Mouse (Mus musculus): ENCODE measurements at regions not wholly inside any gene's neighbourhood (a gene's known extent, or its start where the extent isn't known, plus 50 kb on each side); places are given as distances from the start of the nearest gene placed in this dataset.
A peak's percentile ranks its signal among the peaks of the same experiment; 100 is the strongest.

DNA sequence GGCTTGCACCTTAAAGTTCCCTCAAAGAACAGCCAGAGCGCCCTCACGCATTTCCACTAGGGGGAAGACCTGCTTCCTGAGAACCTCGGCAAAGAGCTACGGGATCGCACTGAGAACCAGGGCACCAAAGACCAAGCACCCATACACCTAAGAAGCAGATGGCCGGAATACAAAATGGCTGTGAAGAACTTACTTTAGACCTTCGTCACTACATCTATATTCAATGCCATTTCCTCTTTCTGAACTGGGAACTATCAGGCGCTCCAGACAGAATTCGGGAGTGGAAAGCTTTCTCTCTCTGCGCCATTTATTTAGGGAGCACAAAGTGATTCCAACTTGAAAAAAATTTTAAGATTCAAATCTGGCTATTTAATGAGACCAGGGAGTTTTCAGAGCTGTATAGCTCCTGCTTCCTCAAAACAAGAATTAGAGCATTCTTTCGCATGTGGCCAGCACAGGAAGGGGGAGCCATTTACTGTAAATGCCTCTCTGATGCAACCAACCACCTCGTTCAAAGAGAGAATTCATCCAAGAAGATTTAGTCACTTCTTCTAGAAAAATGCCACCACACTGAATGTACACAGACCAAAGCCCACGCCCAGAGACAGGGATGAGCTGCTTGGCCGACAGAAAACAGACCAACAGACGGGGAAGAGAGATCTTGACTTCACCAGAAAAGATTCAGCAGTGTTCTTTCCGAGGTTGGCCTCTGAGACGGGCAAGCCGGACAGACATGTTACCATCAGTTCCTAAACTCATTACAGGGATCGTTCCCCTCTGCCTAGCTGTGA lies 166.6 kb upstream of the Klf14 start:
- Histone ChIP-seq H3K27ac (ENCODE audit: low read length) (peak overlapping the region; percentile 10; the same call in 1 of the 2 replicates), H3K36me3 (ENCODE audit: control insufficient read depth, insufficient read depth) (no peaks in the 10 kb centered on the region), H3K4me3 (ENCODE audit: low read length) (peak overlapping the region; percentile 26), H3K4me1 (ENCODE audit: control insufficient read depth, insufficient read depth, low read length) (peaks cover 7% of the 10 kb centered on the region), H3K9ac (ENCODE audit: low read length) (peak overlapping the region; percentile 2; the same call in 1 of the 2 replicates), H3K4me2 (ENCODE audit: low read depth, low read length) (peak overlapping the region; percentile 43), H3K27me3 (ENCODE audit: control insufficient read depth, insufficient read depth, low read length) (no peaks in the 10 kb centered on the region), H3K9me3 (replicated peaks; ENCODE audit: control insufficient read depth, low read length) (no peaks in the 10 kb centered on the region)
- no peak for ATAC-seq (replicated peaks; ENCODE audit: extremely low read depth, insufficient read depth, low FRiP score)
- WGBS = 64% methylated on average over 19 of the region's 19 CpGs

GRCm38 (mm10) chr6:31126131-31126871 lies 167.4 kb upstream of the Klf14 start:
- no peaks in the 10 kb centered on the region for H3K9me3 ChIP-seq (replicated peaks; ENCODE audit: control insufficient read depth, low read length)
- no peaks in the 10 kb centered on the region for H3K36me3 ChIP-seq (ENCODE audit: control insufficient read depth, insufficient read depth)
- H3K4me3 ChIP-seq (ENCODE audit: low read length) = peak overlapping the region; percentile 26
- H3K27ac ChIP-seq (ENCODE audit: low read length) = peak overlapping the region; percentile 25; the same call in 1 of the 2 replicates
- no peaks in the 10 kb centered on the region for H3K27me3 ChIP-seq (ENCODE audit: control insufficient read depth, insufficient read depth, low read length)
- peak overlapping the region; percentile 43 for H3K4me2 ChIP-seq (ENCODE audit: low read depth, low read length)
- WGBS = 67% methylated on average over 15 of the region's 15 CpGs
- ATAC-seq (replicated peaks; ENCODE audit: extremely low read depth, insufficient read depth, low FRiP score) = peak; percentile 52; the same call in 1 of the 2 replicates
- peaks cover 6% of the 10 kb centered on the region for H3K4me1 ChIP-seq (ENCODE audit: control insufficient read depth, insufficient read depth, low read length)
- H3K9ac ChIP-seq (ENCODE audit: low read length) = peak overlapping the region; percentile 2; the same call in 1 of the 2 replicates

DNA sequence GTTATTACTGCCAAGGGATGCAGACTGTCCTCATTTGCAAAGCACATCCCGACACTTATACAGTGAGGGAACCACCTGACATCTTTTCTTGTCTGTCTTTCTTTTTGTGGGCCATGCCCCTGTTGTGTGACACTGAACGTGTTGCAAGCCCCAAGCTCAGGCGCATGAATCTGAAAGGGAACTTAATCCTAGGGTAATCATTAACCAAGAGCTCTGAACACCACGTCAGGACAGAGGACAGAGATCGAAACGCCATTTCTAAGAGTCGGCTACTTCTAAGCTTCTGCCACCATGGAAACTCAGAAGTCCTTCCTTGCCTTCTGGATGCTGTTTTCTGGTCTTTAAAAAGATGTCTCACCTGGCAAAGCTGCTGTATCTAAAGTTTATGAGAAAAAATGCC lies 170.3 kb upstream of the Klf14 start:
- ATAC-seq (replicated peaks; ENCODE audit: extremely low read depth, insufficient read depth, low FRiP score) = no peak
- Histone ChIP-seq H3K9me3 (replicated peaks; ENCODE audit: control insufficient read depth, low read length) (0 out of 2 replicates have a peak, but pooled peaks cover 4% of the 10 kb centered on the region), H3K27ac (ENCODE audit: low read length) (no peak overlapping the region), H3K4me1 (ENCODE audit: control insufficient read depth, insufficient read depth, low read length) (peaks cover 4% of the 10 kb centered on the region; the same call in 1 of the 2 replicates), H3K9ac (ENCODE audit: low read length) (no peak overlapping the region), H3K4me3 (ENCODE audit: low read length) (no peak overlapping the region), H3K36me3 (ENCODE audit: control insufficient read depth, insufficient read depth) (no peaks in the 10 kb centered on the region), H3K4me2 (ENCODE audit: low read depth, low read length) (no peak overlapping the region), H3K27me3 (ENCODE audit: control insufficient read depth, insufficient read depth, low read length) (no peaks in the 10 kb centered on the region)
- WGBS = 78% methylated on average over 7 of the region's 7 CpGs

DNA sequence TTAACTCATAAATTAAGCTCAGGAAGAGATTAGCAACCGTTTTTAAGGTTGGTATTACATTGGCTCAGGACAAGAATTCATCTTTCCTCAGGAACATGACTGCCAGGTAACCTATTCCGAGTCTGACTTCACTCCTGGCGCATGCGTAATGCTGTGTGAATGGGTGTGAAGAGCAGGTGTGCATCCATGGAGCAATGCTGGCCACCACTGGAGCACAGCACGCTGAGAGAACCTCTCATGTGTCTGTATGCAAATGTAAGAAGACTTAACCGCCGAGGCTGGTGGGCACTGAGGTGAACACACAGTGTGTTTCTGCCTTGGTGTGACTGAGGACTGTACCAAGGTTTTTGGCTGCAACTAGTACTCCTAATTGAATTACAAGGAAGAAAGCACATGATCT lies 171.1 kb upstream of the Klf14 start:
- 78% methylated on average over 7 of the region's 7 CpGs for WGBS
- Histone ChIP-seq H3K27me3 (ENCODE audit: control insufficient read depth, insufficient read depth, low read length) (no peaks in the 10 kb centered on the region), H3K27ac (ENCODE audit: low read length) (no peak overlapping the region), H3K36me3 (ENCODE audit: control insufficient read depth, insufficient read depth) (no peaks in the 10 kb centered on the region), H3K9ac (ENCODE audit: low read length) (no peak overlapping the region), H3K4me1 (ENCODE audit: control insufficient read depth, insufficient read depth, low read length) (peaks cover 5% of the 10 kb centered on the region), H3K9me3 (replicated peaks; ENCODE audit: control insufficient read depth, low read length) (0 out of 2 replicates have a peak, but pooled peaks cover 4% of the 10 kb centered on the region), H3K4me3 (ENCODE audit: low read length) (no peak overlapping the region), H3K4me2 (ENCODE audit: low read depth, low read length) (no peak overlapping the region)
- no peak for ATAC-seq (replicated peaks; ENCODE audit: extremely low read depth, insufficient read depth, low FRiP score)

DNA sequence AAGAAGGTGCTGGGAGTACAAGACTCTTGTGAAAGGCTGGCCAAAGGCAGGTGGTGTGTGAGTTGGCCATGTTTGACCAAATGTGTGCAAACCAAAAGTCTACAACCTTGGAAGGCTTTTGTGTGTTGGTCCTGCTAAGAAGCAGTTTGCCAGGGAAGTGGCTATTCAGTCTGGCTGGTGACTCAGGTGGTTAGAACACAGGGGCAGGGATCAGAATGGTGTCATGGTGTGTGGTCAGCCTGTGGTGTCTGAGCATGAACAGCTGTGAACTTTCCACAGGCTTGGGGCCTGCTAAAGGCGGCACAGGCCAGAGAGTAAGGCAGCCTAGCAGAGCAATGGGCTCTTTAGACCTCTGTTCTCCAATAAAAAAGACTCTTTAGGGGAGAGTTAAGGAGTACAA lies 171.6 kb upstream of the Klf14 start:
- Histone ChIP-seq H3K4me2 (ENCODE audit: low read depth, low read length) (no peak overlapping the region), H3K4me3 (ENCODE audit: low read length) (no peak overlapping the region), H3K9ac (ENCODE audit: low read length) (no peak overlapping the region), H3K9me3 (replicated peaks; ENCODE audit: control insufficient read depth, low read length) (0 out of 2 replicates have a peak, but pooled peaks cover 4% of the 10 kb centered on the region), H3K36me3 (ENCODE audit: control insufficient read depth, insufficient read depth) (no peaks in the 10 kb centered on the region), H3K4me1 (ENCODE audit: control insufficient read depth, insufficient read depth, low read length) (peaks cover 5% of the 10 kb centered on the region), H3K27ac (ENCODE audit: low read length) (no peak overlapping the region), H3K27me3 (ENCODE audit: control insufficient read depth, insufficient read depth, low read length) (no peaks in the 10 kb centered on the region)
- no peak for ATAC-seq (replicated peaks; ENCODE audit: extremely low read depth, insufficient read depth, low FRiP score)
- 88% methylated on average over 1 of the region's 1 CpGs for WGBS

DNA sequence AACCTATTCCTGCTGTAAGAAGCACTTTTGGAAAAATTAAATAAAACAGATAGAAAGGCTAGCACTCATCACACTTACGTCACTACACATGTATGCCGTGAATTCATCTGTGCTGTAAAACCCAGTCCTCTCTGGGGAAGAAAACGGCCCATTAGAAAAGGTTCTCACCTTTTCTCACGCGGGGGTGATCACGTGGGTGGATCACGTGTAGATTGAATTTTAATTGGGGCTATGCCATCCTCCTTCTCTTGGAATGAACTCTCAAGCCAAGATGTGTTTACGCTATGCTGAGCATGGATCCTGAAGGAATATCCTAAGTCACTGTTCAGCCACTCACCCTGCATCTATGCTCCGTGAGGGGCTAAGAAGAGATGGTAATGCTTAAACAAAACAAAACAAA lies 172.8 kb upstream of the Klf14 start:
- no peak overlapping the region for H3K4me2 ChIP-seq (ENCODE audit: low read depth, low read length)
- H3K36me3 ChIP-seq (ENCODE audit: control insufficient read depth, insufficient read depth) = no peaks in the 10 kb centered on the region
- H3K4me3 ChIP-seq (ENCODE audit: low read length) = no peak overlapping the region
- peaks cover 5% of the 10 kb centered on the region for H3K4me1 ChIP-seq (ENCODE audit: control insufficient read depth, insufficient read depth, low read length)
- H3K9ac ChIP-seq (ENCODE audit: low read length) = no peak overlapping the region
- H3K9me3 ChIP-seq (replicated peaks; ENCODE audit: control insufficient read depth, low read length) = 0 out of 2 replicates have a peak, but pooled peaks cover 4% of the 10 kb centered on the region
- ATAC-seq (replicated peaks; ENCODE audit: extremely low read depth, insufficient read depth, low FRiP score) = no peak
- WGBS = 83% methylated on average over 9 of the region's 9 CpGs
- no peaks in the 10 kb centered on the region for H3K27me3 ChIP-seq (ENCODE audit: control insufficient read depth, insufficient read depth, low read length)
- H3K27ac ChIP-seq (ENCODE audit: low read length) = no peak overlapping the region

DNA sequence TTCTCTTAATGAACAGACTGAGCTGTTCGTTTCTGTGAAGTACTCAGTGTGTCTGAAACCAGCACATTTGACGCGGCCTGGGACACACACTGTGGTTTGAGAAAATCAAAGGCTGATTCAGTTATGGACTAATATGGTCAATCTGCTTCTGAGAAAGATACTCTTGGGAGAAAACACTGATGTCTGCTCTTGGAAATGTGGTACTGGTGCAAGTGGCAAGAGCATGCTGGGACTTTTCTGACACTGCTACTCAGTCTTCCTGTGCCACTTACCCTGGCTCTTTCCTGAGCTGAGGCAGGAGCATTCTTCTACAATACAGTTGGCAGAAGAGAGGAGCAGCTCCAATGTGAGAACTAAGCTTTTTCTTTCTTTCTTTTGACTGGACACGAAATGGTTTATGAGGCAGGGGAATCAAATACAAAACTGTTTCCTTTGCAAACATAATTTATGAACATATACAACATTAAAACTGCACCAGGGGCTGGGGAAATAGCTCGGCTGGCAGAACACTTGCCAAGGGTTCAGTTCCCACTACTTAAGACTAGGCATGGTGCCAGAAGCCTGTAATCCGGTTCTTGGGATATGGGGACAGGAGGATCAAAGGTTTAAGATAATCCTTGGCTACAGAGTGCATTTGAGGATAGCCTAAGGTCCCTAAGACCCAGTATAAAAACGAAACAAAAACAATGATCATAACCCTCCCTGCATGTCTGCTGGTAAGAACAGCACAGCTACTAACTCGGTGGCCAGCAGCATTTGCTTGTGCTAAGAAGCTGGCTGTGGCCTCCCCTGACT lies 173.7 kb upstream of the Klf14 start:
- Histone ChIP-seq H3K27ac (ENCODE audit: low read length) (no peak overlapping the region), H3K4me3 (ENCODE audit: low read length) (no peak overlapping the region), H3K36me3 (ENCODE audit: control insufficient read depth, insufficient read depth) (no peaks in the 10 kb centered on the region), H3K9ac (ENCODE audit: low read length) (no peak overlapping the region), H3K27me3 (ENCODE audit: control insufficient read depth, insufficient read depth, low read length) (no peaks in the 10 kb centered on the region), H3K4me2 (ENCODE audit: low read depth, low read length) (no peak overlapping the region), H3K4me1 (ENCODE audit: control insufficient read depth, insufficient read depth, low read length) (peaks cover 5% of the 10 kb centered on the region), H3K9me3 (replicated peaks; ENCODE audit: control insufficient read depth, low read length) (0 out of 2 replicates have a peak, but pooled peaks cover 4% of the 10 kb centered on the region)
- no peak for ATAC-seq (replicated peaks; ENCODE audit: extremely low read depth, insufficient read depth, low FRiP score)
- WGBS = 60% methylated on average over 8 of the region's 8 CpGs

GRCm38 (mm10) chr6:31133896-31134735 lies 175.2 kb upstream of the Klf14 start:
- H3K4me2 ChIP-seq (ENCODE audit: low read depth, low read length) = no peak overlapping the region
- H3K9me3 ChIP-seq (replicated peaks; ENCODE audit: control insufficient read depth, low read length) = 0 out of 2 replicates have a peak, but pooled peaks cover 4% of the 10 kb centered on the region
- H3K4me1 ChIP-seq (ENCODE audit: control insufficient read depth, insufficient read depth, low read length) = peaks cover 5% of the 10 kb centered on the region
- ATAC-seq (replicated peaks; ENCODE audit: extremely low read depth, insufficient read depth, low FRiP score) = 0 out of 2 replicates have a peak, but pooled peaks have one; percentile 39
- H3K27ac ChIP-seq (ENCODE audit: low read length) = no peak overlapping the region; the same call in 1 of the 2 replicates
- WGBS = 65% methylated on average over 11 of the region's 11 CpGs
- H3K4me3 ChIP-seq (ENCODE audit: low read length) = no peak overlapping the region
- H3K27me3 ChIP-seq (ENCODE audit: control insufficient read depth, insufficient read depth, low read length) = no peaks in the 10 kb centered on the region
- H3K9ac ChIP-seq (ENCODE audit: low read length) = no peak overlapping the region
- no peaks in the 10 kb centered on the region for H3K36me3 ChIP-seq (ENCODE audit: control insufficient read depth, insufficient read depth)

All from heart, embryonic 16.5 days (tissue).